Mouse (Mus musculus) stomach, embryonic 15.5 days (tissue): Measurements from ENCODE around the gene Erich6. TPM values are rescaled to one million over a fixed set of nuclear protein-coding genes. Genes with fewer than 3 reads are reported as not detected.

Source experiments
- ATAC-seq: fragments of 200-750 bp; cut with Nextera tagmentation; 2 replicates; pipeline ENCODE4 v1.8.0; 2017; ENCODE audit warnings: low read depth, moderate number of reproducible peaks, moderate TSS enrichment; ENCODE audit not compliant: insufficient read depth, low FRiP score
- H3K27ac ChIP-seq: fragments of 300-500 bp; sonication (generic); 2 replicates; pipeline ENCODE4 v1.5.1; 2015; ENCODE audit warnings: mild to moderate bottlenecking, inconsistent platforms
- H3K27me3 ChIP-seq: fragments of 300-500 bp; sonication (generic); replicated peaks from 2 replicates; pipeline ENCODE4 v1.6.1; 2015; ENCODE audit warnings: inconsistent platforms
- H3K36me3 ChIP-seq: fragments of 300-500 bp; sonication (generic); 2 replicates; pipeline ENCODE4 v1.6.1; 2015; ENCODE audit warnings: inconsistent platforms
- H3K4me1 ChIP-seq: fragments of 300-500 bp; sonication (generic); 2 replicates; pipeline ENCODE4 v1.6.1; 2015; ENCODE audit warnings: inconsistent platforms
- H3K4me2 ChIP-seq: fragments of 300-500 bp; sonication (generic); 2 replicates; pipeline ENCODE4 v1.6.1; 2015; ENCODE audit warnings: mild to moderate bottlenecking, inconsistent platforms
- H3K4me3 ChIP-seq: fragments of 300-500 bp; sonication (generic); replicated peaks from 2 replicates; pipeline ENCODE4 v1.5.1; 2015; ENCODE audit warnings: inconsistent platforms
- H3K9ac ChIP-seq: fragments of 300-500 bp; sonication (generic); 2 replicates; pipeline ENCODE4 v1.6.1; 2015; ENCODE audit warnings: inconsistent platforms
- H3K9me3 ChIP-seq: fragments of 300-500 bp; sonication (generic); 2 replicates; pipeline ENCODE4 v1.6.1; 2016; ENCODE audit warnings: inconsistent platforms
- WGBS: fragments of 180-500 bp; shearing (Covaris S2); methylation state at CpG from one replicate; pipeline ENCODE4 v1.1.7; 2015; 5-methylcytosine and 5-hydroxymethylcytosine counted together
- polyA plus RNA-seq: library from polyadenylated mRNA; unstranded; fragments of >200 nt; fragmentation: Nextera tagmentation; extraction: Ambion mirVana; gene quantifications from 2 replicates; pipeline ENCODE4 v1.2.1, GENCODE M21; 2015

The Erich6 gene
- not detected in 2 replicates for polyA plus RNA-seq

- peak within 1 kb of the TSS; percentile 95 for H3K4me2 ChIP-seq
- peak; percentile 79 for ATAC-seq
- H3K36me3 ChIP-seq: no peaks in the 10 kb centered on the region
- H3K27me3 ChIP-seq: no peaks in the 10 kb centered on the region
- under 1% methylated on average over 34 of the region's 34 CpGs for WGBS
- 0 out of 2 replicates have a peak, but pooled peaks cover 3% of the 10 kb centered on the region for H3K4me1 ChIP-seq
- H3K27ac ChIP-seq: no peak within 1 kb of the TSS
- H3K9me3 ChIP-seq: no peaks in the 10 kb centered on the region
- H3K4me3 ChIP-seq: peak within 1 kb of the TSS; percentile 53
- H3K9ac ChIP-seq: peak within 1 kb of the TSS; percentile 32; the same call in 1 of the 2 replicates
These were observed at the start of gene Erich6 for GRCm38 (mm10) chr3:58636406-58637295. TSS of gene Erich6 (minus strand) at chr3:58637207.

GRCm38 (mm10) chr3:58686206-58686921 lies 49.4 kb upstream of the Erich6 start:
- no peak overlapping the region for H3K4me3 ChIP-seq

GRCm38 (mm10) chr3:58685396-58685795 lies 48.4 kb upstream of the Erich6 start:
- 89% methylated on average over 3 of the region's 3 CpGs for WGBS
- no peaks in the 10 kb centered on the region for H3K36me3 ChIP-seq
- no peaks in the 10 kb centered on the region for H3K27me3 ChIP-seq
- peaks cover 11% of the 10 kb centered on the region; the same call in 1 of the 2 replicates for H3K4me1 ChIP-seq
- H3K9ac ChIP-seq: no peak overlapping the region
- H3K4me2 ChIP-seq: no peak overlapping the region
- no peak overlapping the region for H3K4me3 ChIP-seq
- H3K9me3 ChIP-seq: no peaks in the 10 kb centered on the region
- ATAC-seq: no peak
- no peak overlapping the region for H3K27ac ChIP-seq

More at GRCm38 (mm10) chr3:58686206-58686921, 49.4 kb upstream of the Erich6 start:
- 80% methylated on average over 7 of the region's 7 CpGs for WGBS
- no peak overlapping the region for H3K4me2 ChIP-seq
- no peaks in the 10 kb centered on the region for H3K27me3 ChIP-seq
- no peaks in the 10 kb centered on the region for H3K36me3 ChIP-seq
- no peak overlapping the region for H3K9ac ChIP-seq
- H3K27ac ChIP-seq: no peak overlapping the region
- no peak for ATAC-seq
- H3K9me3 ChIP-seq: no peaks in the 10 kb centered on the region
- H3K4me1 ChIP-seq: peaks cover 7% of the 10 kb centered on the region; the same call in 1 of the 2 replicates

- no peaks in the 10 kb centered on the region for H3K36me3 ChIP-seq
- 65% methylated on average over 7 of the region's 7 CpGs for WGBS
These were observed 46.3 kb upstream of the Erich6 start for GRCm38 (mm10) chr3:58683346-58683745.

GRCm38 (mm10) chr3:58682336-58682735 lies 45.3 kb upstream of the Erich6 start:
- ATAC-seq: no peak
- Histone ChIP-seq H3K4me1 (peaks cover 14% of the 10 kb centered on the region), H3K4me3 (no peak overlapping the region), H3K27ac (no peak overlapping the region), H3K9ac (no peak overlapping the region), H3K27me3 (no peaks in the 10 kb centered on the region), H3K36me3 (no peaks in the 10 kb centered on the region), H3K4me2 (no peak overlapping the region), H3K9me3 (no peaks in the 10 kb centered on the region)
- 40% methylated on average over 4 of the region's 4 CpGs for WGBS

More at GRCm38 (mm10) chr3:58683346-58683745, 46.3 kb upstream of the Erich6 start:
- peaks cover 11% of the 10 kb centered on the region for H3K4me1 ChIP-seq
- no peak overlapping the region for H3K4me2 ChIP-seq
- H3K27ac ChIP-seq: no peak overlapping the region
- no peak for ATAC-seq
- no peaks in the 10 kb centered on the region for H3K27me3 ChIP-seq
- H3K9me3 ChIP-seq: no peaks in the 10 kb centered on the region
- H3K9ac ChIP-seq: no peak overlapping the region
- H3K4me3 ChIP-seq: no peak overlapping the region

- peaks cover 14% of the 10 kb centered on the region for H3K4me1 ChIP-seq
These were observed 44.8 kb upstream of the Erich6 start for GRCm38 (mm10) chr3:58681831-58682230.

GRCm38 (mm10) chr3:58680943-58681637 lies 44.1 kb upstream of the Erich6 start:
- 57% methylated on average over 7 of the region's 7 CpGs for WGBS
- ATAC-seq: peak; percentile 62; the same call in 1 of the 2 replicates
- Histone ChIP-seq H3K9me3 (no peaks in the 10 kb centered on the region), H3K4me1 (peaks cover 14% of the 10 kb centered on the region), H3K36me3 (no peaks in the 10 kb centered on the region), H3K4me2 (no peak overlapping the region), H3K4me3 (no peak overlapping the region), H3K27ac (no peak overlapping the region; the same call in 1 of the 2 replicates), H3K27me3 (no peaks in the 10 kb centered on the region), H3K9ac (no peak overlapping the region)

More at GRCm38 (mm10) chr3:58681831-58682230, 44.8 kb upstream of the Erich6 start:
- no peaks in the 10 kb centered on the region for H3K36me3 ChIP-seq
- H3K9me3 ChIP-seq: no peaks in the 10 kb centered on the region
- 22% methylated on average over 2 of the region's 2 CpGs for WGBS
- no peak overlapping the region for H3K4me2 ChIP-seq
- no peak overlapping the region for H3K4me3 ChIP-seq
- H3K27ac ChIP-seq: no peak overlapping the region
- H3K9ac ChIP-seq: no peak overlapping the region
- H3K27me3 ChIP-seq: no peaks in the 10 kb centered on the region
- ATAC-seq: no peak

GRCm38 (mm10) chr3:58679996-58680395 lies 43.0 kb upstream of the Erich6 start:
- Histone ChIP-seq H3K36me3 (no peaks in the 10 kb centered on the region), H3K9me3 (no peaks in the 10 kb centered on the region), H3K4me2 (no peak overlapping the region), H3K27ac (no peak overlapping the region), H3K4me1 (peaks cover 14% of the 10 kb centered on the region), H3K4me3 (no peak overlapping the region), H3K27me3 (no peaks in the 10 kb centered on the region), H3K9ac (no peak overlapping the region)
- ATAC-seq: no peak
- 29% methylated on average over 4 of the region's 4 CpGs for WGBS

GRCm38 (mm10) chr3:58678905-58679304 lies 41.9 kb upstream of the Erich6 start:
- Histone ChIP-seq H3K4me2 (no peak overlapping the region), H3K27me3 (no peaks in the 10 kb centered on the region), H3K36me3 (no peaks in the 10 kb centered on the region), H3K4me1 (peaks cover 14% of the 10 kb centered on the region), H3K4me3 (no peak overlapping the region), H3K9me3 (no peaks in the 10 kb centered on the region), H3K9ac (no peak overlapping the region), H3K27ac (no peak overlapping the region)
- WGBS: 45% methylated on average over 2 of the region's 2 CpGs
- ATAC-seq: no peak

- H3K9ac ChIP-seq: no peak overlapping the region
- no peak overlapping the region for H3K27ac ChIP-seq
- no peaks in the 10 kb centered on the region for H3K9me3 ChIP-seq
- peaks cover 14% of the 10 kb centered on the region for H3K4me1 ChIP-seq
- H3K27me3 ChIP-seq: no peaks in the 10 kb centered on the region
- no peak for ATAC-seq
- no peak overlapping the region for H3K4me3 ChIP-seq
- no peaks in the 10 kb centered on the region for H3K36me3 ChIP-seq
- no peak overlapping the region for H3K4me2 ChIP-seq
- 61% methylated on average over 8 of the region's 8 CpGs for WGBS
These were observed 41.4 kb upstream of the Erich6 start for GRCm38 (mm10) chr3:58678384-58678783.

- Histone ChIP-seq H3K27ac (no peak overlapping the region), H3K4me2 (no peak overlapping the region), H3K4me1 (peaks cover 14% of the 10 kb centered on the region), H3K4me3 (no peak overlapping the region), H3K9ac (no peak overlapping the region), H3K36me3 (no peaks in the 10 kb centered on the region), H3K27me3 (no peaks in the 10 kb centered on the region), H3K9me3 (no peaks in the 10 kb centered on the region)
- ATAC-seq: no peak
- WGBS: 52% methylated on average over 3 of the region's 3 CpGs
These were observed 40.6 kb upstream of the Erich6 start for GRCm38 (mm10) chr3:58677615-58678014.
